Mouse (Mus musculus): ENCODE data around the gene Cep152.
A peak's percentile ranks its signal among the peaks of the same experiment; 100 is the strongest.

The Cep152 gene

GRCm38 (mm10) chr2:125624837-125625351 is at the start of gene Cep152:
TSS of gene Cep152 (minus strand) at chr2:125625113.
- peak; percentile 95 to 98 for DNase-seq (ENCODE audit: low spot score in 2 of 2)

- DNase-seq (ENCODE audit: low spot score in 2 of 2): peak; percentile 55 to 69
Observed at GRCm38 (mm10) chr2:125672957-125673631, 48.2 kb upstream of the Cep152 start, which contains the start of gene Eid1. TSS of gene Eid1 (plus strand) at chr2:125673095.

GRCm38 (mm10) chr2:125672568-125672956 is 47.6 kb upstream of the Cep152 start:
- DNase-seq (ENCODE audit: low spot score in 2 of 2): peak in 1 of 2 experiments; percentile 9

- DNase-seq (ENCODE audit: low spot score in 2 of 2): no peak
Observed at GRCm38 (mm10) chr2:125670846-125671245, 45.9 kb upstream of the Cep152 start.

- no peak for DNase-seq (ENCODE audit: low spot score in 2 of 2)
Observed at GRCm38 (mm10) chr2:125667721-125668120, 42.8 kb upstream of the Cep152 start.

GRCm38 (mm10) chr2:125667184-125667583 is 42.3 kb upstream of the Cep152 start:
- no peak for DNase-seq (ENCODE audit: low spot score in 2 of 2)

- DNase-seq (ENCODE audit: low spot score in 2 of 2): peak in 1 of 2 experiments; percentile 21
Observed at GRCm38 (mm10) chr2:125666668-125667067, 41.8 kb upstream of the Cep152 start.

- DNase-seq (ENCODE audit: low spot score in 2 of 2): no peak
Observed at GRCm38 (mm10) chr2:125665909-125666308, 41.0 kb upstream of the Cep152 start.

GRCm38 (mm10) chr2:125665213-125665612 is 40.3 kb upstream of the Cep152 start:
- DNase-seq (ENCODE audit: low spot score in 2 of 2): no peak

DNA sequence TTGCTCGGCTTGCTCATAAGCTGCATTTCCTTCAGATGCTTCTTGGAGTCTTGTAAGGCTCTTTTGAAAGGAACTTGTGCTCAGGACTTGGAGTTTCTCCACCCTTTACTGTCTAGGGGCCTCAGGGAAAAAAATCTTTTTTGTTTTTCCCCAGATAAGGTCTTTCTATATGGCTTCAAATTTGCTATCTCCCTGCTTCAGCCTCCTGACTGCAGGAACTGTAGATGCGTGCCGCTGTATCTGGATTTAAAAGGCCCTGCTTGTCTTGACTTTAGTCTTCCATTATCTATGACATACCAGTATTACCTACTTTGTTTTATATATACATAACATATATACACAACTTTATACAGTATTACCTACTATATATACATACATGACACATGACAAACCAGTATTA is 37.6 kb upstream of the Cep152 start:
- DNase-seq (ENCODE audit: low spot score in 2 of 2): no peak

DNA sequence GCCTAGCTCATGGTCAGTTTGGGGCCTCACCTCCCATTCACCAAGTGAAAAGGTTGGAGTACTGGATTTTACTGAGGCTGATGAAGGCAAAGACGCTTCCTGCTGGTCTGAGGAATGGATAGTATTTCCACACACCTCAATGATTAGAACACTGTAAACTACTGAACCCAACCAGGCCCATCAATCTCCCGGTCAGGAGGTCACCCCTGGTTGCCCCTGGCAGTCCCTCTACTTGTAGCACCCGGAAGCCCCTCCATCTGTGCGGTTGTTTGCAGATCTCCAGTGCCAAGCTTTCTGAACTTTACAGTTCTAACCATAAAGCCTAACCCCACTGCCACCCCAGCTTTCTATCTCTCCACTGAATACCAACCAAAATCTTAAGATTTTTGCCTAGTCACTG is 36.2 kb upstream of the Cep152 start:
- DNase-seq (ENCODE audit: low spot score in 2 of 2): no peak

DNA sequence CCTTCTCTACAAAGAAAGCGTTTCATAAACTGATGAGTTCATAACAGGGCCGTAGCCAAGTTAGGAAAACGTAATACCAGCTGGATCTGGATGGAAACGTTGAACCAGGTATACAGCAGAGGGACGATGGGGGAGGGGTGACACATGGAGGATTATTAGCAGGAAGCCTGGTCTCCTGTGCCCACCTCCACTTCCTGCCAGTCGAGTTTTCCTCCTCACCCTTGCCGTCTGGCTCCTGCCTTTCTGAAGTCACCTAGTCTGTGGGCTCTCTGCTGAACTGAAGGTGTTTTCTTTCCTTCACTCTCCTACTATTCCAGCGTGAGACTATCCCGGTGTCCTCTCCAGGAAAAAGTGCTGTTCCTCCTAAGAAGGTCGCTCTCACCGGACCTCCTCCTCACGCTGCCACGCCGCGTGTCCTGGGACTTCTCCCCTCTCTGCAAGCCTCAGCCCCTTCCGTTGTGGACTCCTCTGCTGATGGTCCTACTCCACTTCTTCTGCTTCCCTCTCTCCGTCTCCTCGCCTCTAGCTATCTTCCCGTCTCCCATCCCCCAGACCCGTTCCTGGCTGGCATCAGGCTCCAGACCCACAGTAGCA is 35.7 kb upstream of the Cep152 start:
- DNase-seq (ENCODE audit: low spot score in 2 of 2): no peak

DNA sequence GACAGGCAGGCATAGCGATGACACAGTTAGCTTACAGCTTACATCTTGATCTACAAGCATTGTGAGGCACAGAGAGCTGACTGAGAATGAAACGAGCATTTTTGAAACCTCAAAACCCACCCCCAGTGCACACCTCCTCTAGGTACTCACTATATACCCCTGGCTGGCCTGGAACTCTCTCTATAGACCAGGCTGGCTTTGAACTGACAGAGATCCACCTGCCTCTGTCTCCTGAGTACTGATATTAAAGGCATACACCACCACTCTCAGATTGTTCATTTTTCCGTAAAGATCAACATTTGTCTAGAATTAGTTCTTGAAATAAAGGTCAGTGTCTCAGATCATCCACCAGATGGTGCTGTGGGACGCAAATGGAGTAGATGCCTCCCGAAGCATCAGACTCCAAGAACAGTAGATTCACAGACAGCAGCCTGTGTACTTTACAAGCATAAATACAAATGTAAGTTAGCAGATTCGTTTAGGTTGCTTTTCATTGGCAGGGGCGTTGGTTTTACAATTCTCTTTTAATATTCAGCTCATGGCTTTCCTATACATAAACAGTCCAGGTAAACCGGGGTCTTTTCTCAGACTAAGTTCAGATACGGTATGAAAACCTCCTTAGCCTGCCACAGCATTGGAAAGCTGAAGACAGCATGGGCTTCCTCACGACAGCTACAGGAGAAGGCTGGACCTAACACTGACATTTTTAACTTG is 35.1 kb upstream of the Cep152 start:
- peak in 1 of 2 experiments; percentile 52 for DNase-seq (ENCODE audit: low spot score in 2 of 2)

DNA sequence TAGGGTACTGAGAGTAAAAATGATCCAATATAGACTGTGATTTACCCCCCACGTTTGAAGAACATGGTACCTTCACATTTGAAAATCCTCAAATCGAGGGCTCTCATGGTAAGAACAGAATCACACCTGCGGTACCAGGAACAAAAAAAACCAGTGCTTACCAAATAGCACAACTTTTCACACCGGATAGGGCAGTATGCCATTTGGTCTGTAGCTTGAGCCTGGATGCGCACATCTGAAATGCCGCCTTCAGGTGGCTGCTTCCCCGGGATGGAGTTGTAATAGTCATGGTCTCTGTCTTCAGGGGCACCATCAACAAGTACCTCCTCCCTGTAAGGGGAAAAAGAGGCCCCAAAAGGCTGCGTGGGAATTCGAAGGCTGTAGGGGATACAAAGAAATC is 30.5 kb upstream of the Cep152 start:
- no peak for DNase-seq (ENCODE audit: low spot score in 2 of 2)

GRCm38 (mm10) chr2:125653286-125653685 is 28.4 kb upstream of the Cep152 start:
- no peak for DNase-seq (ENCODE audit: low spot score in 2 of 2)

DNA sequence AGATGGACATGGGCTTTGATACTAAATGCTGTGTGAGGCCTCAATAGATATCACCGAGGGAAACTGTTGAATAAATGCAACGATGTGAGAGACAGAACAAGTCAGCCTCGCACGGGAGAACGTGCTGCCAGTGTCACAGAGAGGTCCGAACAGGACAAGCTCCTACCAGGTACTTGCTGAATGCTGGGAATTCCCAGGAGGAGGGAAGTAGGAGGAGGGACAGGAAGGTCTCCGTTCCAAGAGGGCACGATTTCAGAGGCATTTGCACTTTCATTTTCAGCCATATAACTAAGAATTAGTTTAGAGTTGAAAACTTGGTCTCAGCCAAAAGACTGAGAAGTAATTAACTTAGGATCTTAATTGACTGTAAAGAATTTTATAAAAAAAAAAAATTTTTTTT is 26.6 kb upstream of the Cep152 start:
- DNase-seq (ENCODE audit: low spot score in 2 of 2): no peak

DNA sequence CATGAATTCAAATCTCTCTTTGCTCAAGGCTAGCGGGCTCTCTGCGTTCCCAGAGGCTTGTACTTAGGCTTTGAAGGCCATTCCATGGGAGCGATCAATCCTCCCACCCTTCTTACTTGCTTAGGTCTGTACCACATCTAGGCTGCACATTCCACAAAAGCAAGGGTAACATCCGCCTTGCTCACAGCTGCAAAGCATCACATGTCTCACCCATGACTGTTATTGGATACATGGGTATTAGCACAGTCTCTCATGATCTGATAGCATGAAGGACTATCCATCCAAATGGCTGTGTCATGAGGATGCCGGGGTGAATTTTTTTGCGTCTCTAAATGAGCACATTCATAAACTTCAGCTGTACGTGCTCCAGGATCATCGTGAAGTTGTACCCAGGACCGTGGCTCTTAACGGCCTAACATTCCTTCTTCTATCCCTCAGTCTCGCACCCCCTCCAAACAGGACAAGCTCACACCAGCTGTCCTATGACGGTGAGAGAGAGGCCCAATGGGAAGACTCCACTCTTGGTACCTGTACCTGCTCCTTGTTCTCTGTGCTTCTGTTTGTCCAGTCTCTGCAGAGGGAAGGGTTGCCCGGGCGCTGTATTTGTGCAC is 25.9 kb upstream of the Cep152 start:
- no peak for DNase-seq (ENCODE audit: low spot score in 2 of 2)

DNA sequence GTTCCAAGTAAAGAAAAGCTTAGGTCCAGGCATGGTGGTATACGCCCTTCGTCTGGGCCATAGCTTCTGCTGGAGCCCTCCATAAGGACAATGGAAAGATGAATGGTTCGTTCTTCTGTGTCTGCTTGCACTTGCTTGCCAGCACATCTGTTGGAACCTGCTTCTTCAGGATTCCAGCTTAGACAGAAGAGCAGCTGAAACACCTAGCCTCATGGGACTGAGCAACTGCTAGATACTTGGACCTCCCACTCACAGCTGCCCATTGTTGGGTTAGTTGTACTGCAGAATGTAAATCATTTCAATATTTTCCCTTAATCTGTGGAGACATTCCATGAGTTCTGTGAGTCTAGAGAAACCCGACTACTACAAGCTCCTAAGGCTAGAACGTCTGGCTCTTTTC is 25.1 kb upstream of the Cep152 start:
- DNase-seq (ENCODE audit: low spot score in 2 of 2): no peak

GRCm38 (mm10) chr2:125644912-125645311 is 20.0 kb upstream of the Cep152 start:
- no peak for DNase-seq (ENCODE audit: low spot score in 2 of 2)

- no peak for DNase-seq (ENCODE audit: low spot score in 2 of 2)
Observed at GRCm38 (mm10) chr2:125637331-125637730, 12.4 kb upstream of the Cep152 start.

DNA sequence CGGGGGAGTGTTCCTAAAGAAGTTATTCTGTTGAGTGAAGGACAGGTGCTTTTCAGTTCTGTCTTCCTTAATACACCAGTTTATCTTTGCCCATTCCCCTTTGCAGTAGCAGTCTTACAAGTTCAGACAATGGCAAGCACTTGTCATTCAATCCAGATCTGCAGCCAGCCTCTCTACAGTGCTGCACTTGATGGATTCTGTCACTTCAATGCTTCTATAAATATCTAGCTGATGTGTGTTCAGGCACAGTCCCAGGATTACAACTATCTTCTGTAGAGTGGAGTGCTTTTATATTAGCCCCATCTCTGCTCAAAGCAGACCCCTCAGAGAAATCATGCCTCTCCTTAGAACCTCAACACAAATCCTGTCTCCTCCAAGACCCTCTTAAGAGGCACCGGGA is 5.1 kb upstream of the Cep152 start:
- no peak for DNase-seq (ENCODE audit: low spot score in 2 of 2)

GRCm38 (mm10) chr2:125628487-125628886 is 3.6 kb upstream of the Cep152 start:
- no peak for DNase-seq (ENCODE audit: low spot score in 2 of 2)
